Mouse (Mus musculus) B cell, adult 67 days (primary cell): ENCODE measurements around the gene Olfr328. TPM values are rescaled to one million over a fixed set of nuclear protein-coding genes. Genes with fewer than 3 reads are reported as not detected.

Source experiments
- total RNA-seq, 2 experiments: library from RNA; stranded (reverse); gene quantifications; 4 replicates each; pipeline ENCODE4 v1.2.4; 2023

Gene Olfr328
- not detected for total RNA-seq

DNA sequence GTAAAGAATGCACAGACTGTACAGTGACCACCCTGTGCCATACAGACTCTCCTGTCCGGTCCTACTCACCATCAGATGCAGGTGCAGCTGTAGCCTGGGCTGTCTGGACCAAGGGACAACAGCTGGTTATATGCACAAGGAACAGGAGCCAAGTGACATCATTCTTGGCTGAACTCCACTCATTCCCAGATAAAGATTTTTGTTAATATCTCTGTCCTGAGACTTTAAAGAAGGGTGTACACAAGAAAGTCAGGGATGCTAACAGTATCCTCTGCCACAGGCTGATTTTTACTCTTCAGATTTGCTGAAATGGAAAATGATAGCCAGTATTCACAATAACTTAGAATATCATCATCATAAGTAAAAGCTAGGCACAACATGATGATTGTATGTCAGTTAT lies at the start of gene Olfr328:
Olfr328 (minus strand) TSS at position 101 of the 400 bp plus-strand sequence.

DNA sequence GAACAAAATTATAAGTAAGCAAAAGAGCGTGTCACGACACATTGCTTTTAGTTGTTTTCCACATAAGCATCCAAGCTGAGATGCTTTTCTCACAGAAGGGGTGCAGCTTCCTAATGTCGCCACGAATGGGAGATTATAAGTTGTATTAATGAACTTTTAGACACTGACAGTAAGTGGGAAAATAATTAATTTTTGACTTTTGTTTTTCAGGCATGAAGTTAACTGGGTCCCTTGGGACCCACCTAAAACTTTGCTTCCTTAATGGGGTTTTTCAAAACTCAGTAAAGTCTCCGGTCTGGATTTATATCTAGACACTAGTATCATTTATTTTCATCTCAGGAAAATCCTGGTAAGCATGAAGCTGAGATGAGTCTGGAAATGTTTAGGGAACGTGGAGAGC lies 39.4 kb upstream of the Olfr328 start, which contains the start of gene Olfr324:
Olfr324 (plus strand) TSS at position 301 of the 400 bp plus-strand sequence.

DNA sequence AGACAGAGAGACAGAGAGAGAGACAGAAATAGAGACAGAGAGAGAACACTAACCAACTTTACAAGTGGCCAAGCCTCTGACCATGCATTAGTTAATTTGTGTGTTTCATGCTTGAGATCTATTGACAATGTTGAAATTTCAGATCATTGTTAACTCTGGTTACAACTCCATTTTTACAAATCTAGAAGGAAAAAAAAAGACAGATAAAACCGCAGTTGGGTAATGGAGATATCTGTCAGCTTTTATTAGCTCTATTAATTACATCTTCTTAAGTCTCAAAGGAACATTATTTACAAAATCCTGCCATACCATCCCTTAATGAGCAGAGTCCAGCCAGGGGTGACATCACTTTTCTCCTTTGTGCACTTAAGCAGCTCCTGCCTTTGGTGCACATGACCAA lies 22.0 kb upstream of the Olfr328 start, which contains the start of gene Olfr325:
Olfr325 (plus strand) TSS at position 301 of the 400 bp plus-strand sequence.

DNA sequence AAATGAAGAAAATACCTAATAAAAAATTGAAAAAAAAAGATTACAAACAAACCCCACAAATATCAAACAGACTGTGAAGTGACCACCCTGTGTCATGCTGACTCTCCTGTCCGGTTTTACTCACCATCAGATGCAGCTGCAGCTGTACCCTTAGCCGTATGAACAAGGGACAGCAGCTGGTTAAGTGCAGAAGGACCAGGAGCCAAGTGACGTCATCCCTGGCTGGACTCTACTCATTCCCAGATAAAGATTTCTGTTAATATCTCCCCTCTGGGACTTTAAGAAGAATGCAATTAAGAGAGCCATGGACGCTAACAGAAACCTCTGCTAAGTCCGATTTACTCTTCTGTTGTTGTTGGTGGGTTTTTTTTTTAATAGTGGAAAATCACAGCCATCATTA lies 15.0 kb upstream of the Olfr328 start, which contains the start of gene Olfr224:
Olfr224 (minus strand) TSS at position 149 of the 400 bp plus-strand sequence.

DNA sequence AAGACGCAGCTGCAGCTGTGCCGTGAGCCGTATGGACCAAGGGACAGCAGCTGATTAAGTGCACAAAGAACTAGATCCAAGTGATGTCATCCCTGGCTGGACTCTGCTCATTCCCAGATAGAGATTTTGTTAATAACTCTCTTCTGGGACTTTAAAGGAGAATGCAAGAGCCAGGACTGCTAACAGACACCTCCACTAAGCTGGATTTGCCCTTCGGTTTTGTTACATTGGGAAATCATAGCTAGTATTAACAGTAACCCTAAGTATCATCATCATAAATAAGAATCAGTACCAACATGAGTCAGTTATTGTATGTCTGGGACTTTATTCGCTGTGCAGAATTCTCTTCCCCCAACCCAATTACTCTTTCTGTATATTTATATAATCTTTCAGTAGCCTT lies 9.1 kb downstream of the Olfr328 start, which contains the start of gene Olfr329-ps:
Olfr329-ps (minus strand) TSS at position 101 of the 400 bp plus-strand sequence.

DNA sequence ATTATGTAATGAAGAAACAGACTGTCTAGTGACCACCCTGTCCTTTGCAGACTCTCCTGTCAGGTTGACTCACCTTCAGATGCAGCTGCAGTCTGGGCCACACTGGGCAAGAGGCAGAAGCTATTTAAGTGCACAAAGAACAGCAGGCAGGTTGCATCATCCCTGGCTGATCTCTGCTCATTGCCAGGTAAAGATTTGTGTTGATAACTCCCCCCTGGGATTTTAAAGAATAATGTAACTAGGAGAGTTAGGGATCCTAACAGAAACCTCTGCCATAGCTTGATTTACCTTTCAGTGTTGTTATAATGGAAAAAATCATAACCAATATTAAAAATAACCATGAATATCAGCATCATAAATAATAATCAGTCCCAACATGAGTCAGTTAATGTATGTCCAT lies 20.7 kb downstream of the Olfr328 start, which contains the start of gene Olfr330:
Olfr330 (minus strand) TSS at position 101 of the 400 bp plus-strand sequence.

DNA sequence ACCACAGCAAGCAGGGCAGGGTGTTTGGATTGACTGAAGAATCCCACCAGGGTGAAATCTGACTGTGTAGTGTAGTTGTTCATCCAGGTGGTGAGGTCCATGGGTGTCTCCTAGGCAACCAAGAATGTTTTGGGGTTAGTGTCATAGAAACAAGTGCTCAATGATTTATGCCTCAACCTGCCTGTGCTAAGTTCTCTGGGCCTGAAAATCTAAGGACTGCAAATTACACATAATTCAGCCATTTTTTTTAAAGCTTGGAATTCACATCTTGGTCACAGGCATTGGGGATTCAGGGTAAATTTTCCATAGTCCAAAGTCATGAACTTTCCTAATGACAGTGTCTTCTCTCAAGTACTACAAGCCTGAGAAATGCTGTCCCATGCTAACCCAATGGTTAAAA lies 53.0 kb downstream of the Olfr328 start, which contains the start of gene Olfr331:
Olfr331 (minus strand) TSS at position 101 of the 400 bp plus-strand sequence.

Other genes with a start within 250 kb of the Olfr328 start
- gene Zfp692, start 248.6 kb downstream of the Olfr328 start, total RNA-seq = 10 to 100 TPM; 30.7 to 32.7 TPM
- gene Zfp672, start 225.3 kb downstream of the Olfr328 start, total RNA-seq = 10 to 100 TPM; 34.3 to 42.3 TPM
- gene Sh3bp5l, start 224.9 kb downstream of the Olfr328 start, total RNA-seq = 10 to 100 TPM; 18.6 to 28.6 TPM
- not detected for gene Lypd8, start 176.6 kb downstream of the Olfr328 start, total RNA-seq
- not detected for gene 1810065E05Rik, start 134.5 kb downstream of the Olfr328 start, total RNA-seq
- not detected for gene Gm12253, start 123.1 kb downstream of the Olfr328 start, total RNA-seq
- not detected for gene Lypd9, start 102.7 kb downstream of the Olfr328 start, total RNA-seq
- gene Olfr30, start 93.4 kb downstream of the Olfr328 start, total RNA-seq = not detected
- gene Olfr332, start 63.1 kb downstream of the Olfr328 start, total RNA-seq = not detected
- gene Olfr331, start 53.1 kb downstream of the Olfr328 start, total RNA-seq = not detected
- not detected for gene Olfr330, start 20.8 kb downstream of the Olfr328 start, total RNA-seq
- gene Olfr329-ps, start 9.2 kb downstream of the Olfr328 start, total RNA-seq = not detected
- not detected for gene Olfr224, start 14.9 kb upstream of the Olfr328 start, total RNA-seq
- not detected for gene Olfr325, start 22.1 kb upstream of the Olfr328 start, total RNA-seq
- not detected for gene Olfr324, start 39.5 kb upstream of the Olfr328 start, total RNA-seq
- not detected for gene 2210407C18Rik, start 60.4 kb upstream of the Olfr328 start, total RNA-seq
- not detected for gene Olfr323, start 74.9 kb upstream of the Olfr328 start, total RNA-seq
- gene Trim58, start 84.8 kb upstream of the Olfr328 start, total RNA-seq = not detected
- not detected for gene Olfr322, start 103.1 kb upstream of the Olfr328 start, total RNA-seq
- gene Olfr320, start 125.5 kb upstream of the Olfr328 start, total RNA-seq = not detected
- not detected for gene Olfr319, start 143.5 kb upstream of the Olfr328 start, total RNA-seq
- gene Olfr318, start 168.4 kb upstream of the Olfr328 start, total RNA-seq = under 1 TPM; 0.67 to 0.86 TPM
- gene Olfr317, start 183.6 kb upstream of the Olfr328 start, total RNA-seq = not detected
- gene Olfr316, start 197.1 kb upstream of the Olfr328 start, total RNA-seq = not detected
- gene Olfr315, start 217.6 kb upstream of the Olfr328 start, total RNA-seq = not detected
- gene Olfr314, start 227.3 kb upstream of the Olfr328 start, total RNA-seq = not detected
- gene Fam183b, start 246.3 kb upstream of the Olfr328 start, total RNA-seq = not detected